Mouse (Mus musculus) ES-E14 (cell line): ENCODE data around the gene Kif19a. TPM values are rescaled to one million over a fixed set of nuclear protein-coding genes. Genes with fewer than 3 reads are reported as not detected.

Experiments
- DNase-seq: peaks from one replicate; pipeline ENCODE4 v3.0.0-alpha.2; 2013; ENCODE audit warnings: low read depth, low spot score
- H3K27ac ChIP-seq: 2 replicates; pipeline ENCODE4 v1.5.1; 2012; ENCODE audit warnings: low read depth, mild to moderate bottlenecking, low read length, moderate library complexity, mixed read lengths; ENCODE audit not compliant: poor library complexity, insufficient read depth, severe bottlenecking
- H3K36me3 ChIP-seq: 2 replicates; pipeline ENCODE4 v1.6.1; 2012; ENCODE audit warnings: mild to moderate bottlenecking, low read length, moderate library complexity, mixed read lengths; ENCODE audit not compliant: control insufficient read depth, poor library complexity, insufficient read depth, severe bottlenecking
- H3K4me1 ChIP-seq, 2 experiments: fragments of 150-350 bp in 1 of 2; sonication (generic) in 1 of 2; 2 replicates each; pipeline ENCODE4 v1.6.1; 2012; ENCODE audit warnings: low read length in 2 of 2, mild to moderate bottlenecking in 1 of 2, mixed read lengths in 1 of 2; ENCODE audit not compliant: control insufficient read depth in 2 of 2, insufficient read depth in 2 of 2, poor library complexity in 1 of 2
- H3K4me3 ChIP-seq, 2 experiments: fragments of 150-350 bp in 1 of 2; sonication (generic) in 1 of 2; 2 replicates each; pipeline ENCODE4 v1.5.1; 2012; ENCODE audit warnings: low read length in 2 of 2, low read depth in 1 of 2, mild to moderate bottlenecking in 1 of 2, mixed read lengths in 1 of 2; ENCODE audit not compliant: insufficient read depth in 1 of 2, poor library complexity in 1 of 2, severe bottlenecking in 1 of 2
- H3K9ac ChIP-seq: 2 replicates; pipeline ENCODE4 v1.6.1; 2012; ENCODE audit warnings: low read depth, mild to moderate bottlenecking, low read length, mixed read lengths; ENCODE audit not compliant: poor library complexity, insufficient read depth, severe bottlenecking
- H3K9me3 ChIP-seq: fragments of 150-350 bp; sonication (generic); 2 replicates; pipeline ENCODE4 v1.6.1; 2012; ENCODE audit warnings: low read depth, mild to moderate bottlenecking, low read length; ENCODE audit not compliant: control insufficient read depth, insufficient read depth
- CHD2 ChIP-seq: IDR thresholded peaks from 2 replicates; pipeline ENCODE4 v1.6.1; 2014; ENCODE audit warnings: mild to moderate bottlenecking, low read depth, low read length, inconsistent platforms
- HCFC1 ChIP-seq: IDR thresholded peaks from 2 replicates; pipeline ENCODE4 v1.6.1; 2012; ENCODE audit warnings: low read length, inconsistent platforms, borderline replicate concordance; ENCODE audit not compliant: insufficient read depth
- MAFK ChIP-seq: IDR thresholded peaks from 2 replicates; pipeline ENCODE4 v1.6.1; 2014; ENCODE audit warnings: mild to moderate bottlenecking, low read depth, low read length, inconsistent platforms; ENCODE audit not compliant: insufficient read depth
- ZC3H11A ChIP-seq: IDR thresholded peaks from 2 replicates; pipeline ENCODE4 v1.6.1; 2012; ENCODE audit warnings: low read depth, mild to moderate bottlenecking, inconsistent platforms, low read length, borderline replicate concordance
- ZNF384 ChIP-seq: IDR thresholded peaks from 2 replicates; pipeline ENCODE4 v1.6.1; 2012; ENCODE audit warnings: low read depth, low read length, inconsistent platforms
- in situ Hi-C, 2 experiments: fragments of 600-800 bp; cut with MboI; formaldehyde crosslinking; loops; one replicate each; pipeline ENCODE4 v1.15.1; 2025; ENCODE audit warnings: low sequenced_read_pairs in 2 of 2, inconsistent platforms in 1 of 2; ENCODE audit not compliant: unreplicated experiment in 2 of 2
- total RNA-seq: library from RNA; depleted of rRNA; stranded (reverse); fragments of 300-350 nt; gene quantifications from 2 replicates; pipeline ENCODE4 v1.2.3, GENCODE M21; 2012

Gene Kif19a
- total RNA-seq, 1 experiment, result 1.1 TPM

- no peak for TF ChIP-seq MAFK
- TF ChIP-seq ZNF384, result no peak
- no peak for TF ChIP-seq CHD2
- TF ChIP-seq HCFC1, result no peak
- TF ChIP-seq ZC3H11A, result no peak
- Histone ChIP-seq H3K9ac (0 out of 2 replicates have a peak overlapping the region, but pooled peaks have one; percentile 1), H3K27ac (no peak overlapping the region), H3K4me3 (peak overlapping the region; percentile 38 to 58; a peak in 3 of 4 replicates), H3K4me1 (peaks cover 9% of the 10 kb centered on the region in 2 experiments; a peak in 2 of 4 replicates), H3K9me3 (no peaks in the 10 kb centered on the region), H3K36me3 (no peaks in the 10 kb centered on the region)
- DNase-seq, result no peak
- in situ Hi-C loops, result no loop called here
Measured at GRCm38 (mm10) chr11:114785892-114786291, 20.7 kb downstream of the Kif19a start.

- Histone ChIP-seq H3K27ac (no peak overlapping the region), H3K4me3 (peak overlapping the region; percentile 38 to 58; a peak in 3 of 4 replicates), H3K4me1 (peaks cover 9 to 10% of the 10 kb centered on the region in 2 experiments; a peak in 2 of 4 replicates), H3K9ac (0 out of 2 replicates have a peak overlapping the region, but pooled peaks have one; percentile 1), H3K36me3 (no peaks in the 10 kb centered on the region), H3K9me3 (no peaks in the 10 kb centered on the region)
- no peak for TF ChIP-seq HCFC1
- TF ChIP-seq CHD2, result no peak
- no peak for TF ChIP-seq ZC3H11A
- TF ChIP-seq MAFK, result no peak
- TF ChIP-seq ZNF384, result no peak
- no peak for DNase-seq
- in situ Hi-C loops, result no loop called here
Measured at GRCm38 (mm10) chr11:114786326-114786725, 21.1 kb downstream of the Kif19a start.

GRCm38 (mm10) chr11:114787611-114788010 is 22.4 kb downstream of the Kif19a start:
- H3K4me3 ChIP-seq, result no peak overlapping the region
- in situ Hi-C loops, result no loop called here
- no peaks in the 10 kb centered on the region for H3K36me3 ChIP-seq
- no peak for DNase-seq
- H3K27ac ChIP-seq, result no peak overlapping the region
- H3K9me3 ChIP-seq, result no peaks in the 10 kb centered on the region
- no peak overlapping the region for H3K9ac ChIP-seq
- no peak for TF ChIP-seq HCFC1
- TF ChIP-seq MAFK, result no peak
- no peak for TF ChIP-seq ZC3H11A
- TF ChIP-seq CHD2, result no peak
- peaks cover 9 to 15% of the 10 kb centered on the region in 2 experiments; a peak in 2 of 4 replicates for H3K4me1 ChIP-seq

GRCm38 (mm10) chr11:114789061-114789714 is 24.0 kb downstream of the Kif19a start:
- in situ Hi-C loops, result no loop called here
- H3K27ac ChIP-seq, result no peak overlapping the region
- DNase-seq, result no peak
- H3K4me3 ChIP-seq, result peak overlapping the region in 1 of 2 experiments; percentile 31; a peak in 2 of 4 replicates
- H3K36me3 ChIP-seq, result no peaks in the 10 kb centered on the region
- peaks cover 11 to 17% of the 10 kb centered on the region in 2 experiments; a peak in 2 of 4 replicates for H3K4me1 ChIP-seq
- TF ChIP-seq ZC3H11A (0 out of 2 replicates have a peak, but pooled peaks have one; percentile 32), HCFC1 (no peak), MAFK (peak; percentile 25; the same call in 1 of the 2 replicates)
- no peaks in the 10 kb centered on the region for H3K9me3 ChIP-seq
- no peak overlapping the region for H3K9ac ChIP-seq
